Mouse (Mus musculus) telencephalon, adult 2 months (tissue): ENCODE data around the gene Pcdh20.

Source experiments
- DNase-seq: peaks from one replicate; pipeline ENCODE4 v3.0.0-alpha.2; 2011; ENCODE audit warnings: low read depth, low spot score

The Pcdh20 gene

GRCm38 (mm10) chr14:88470495-88471434, at the start of gene Pcdh20:
Pcdh20 (minus strand) TSS chr14:88471396.
- peak; percentile 54 for DNase-seq

- DNase-seq, result no peak
Measured at GRCm38 (mm10) chr14:88479909-88480308, 8.7 kb upstream of the Pcdh20 start.

DNA sequence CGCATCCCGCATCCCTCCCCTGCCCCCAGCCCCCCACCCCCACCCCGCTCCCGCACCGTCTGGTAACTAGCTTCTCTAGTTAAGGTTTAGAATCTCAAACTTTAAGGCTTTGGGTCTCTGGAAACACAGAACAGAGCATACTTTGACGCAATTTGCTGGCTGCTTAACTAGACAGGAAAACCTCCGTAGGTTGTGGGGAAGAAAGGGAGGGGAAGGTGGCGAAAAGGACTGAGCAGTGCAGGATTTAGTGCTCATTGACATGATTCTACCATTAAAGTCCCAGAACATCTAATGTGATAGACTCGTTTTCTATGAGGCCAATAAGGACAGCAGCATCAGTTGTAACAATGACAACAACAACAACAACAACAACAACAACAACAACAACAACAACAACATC, 1.2 kb downstream of the Pcdh20 start:
- no peak for DNase-seq

GRCm38 (mm10) chr14:88469361-88469760, 1.8 kb downstream of the Pcdh20 start:
- DNase-seq, result no peak

DNA sequence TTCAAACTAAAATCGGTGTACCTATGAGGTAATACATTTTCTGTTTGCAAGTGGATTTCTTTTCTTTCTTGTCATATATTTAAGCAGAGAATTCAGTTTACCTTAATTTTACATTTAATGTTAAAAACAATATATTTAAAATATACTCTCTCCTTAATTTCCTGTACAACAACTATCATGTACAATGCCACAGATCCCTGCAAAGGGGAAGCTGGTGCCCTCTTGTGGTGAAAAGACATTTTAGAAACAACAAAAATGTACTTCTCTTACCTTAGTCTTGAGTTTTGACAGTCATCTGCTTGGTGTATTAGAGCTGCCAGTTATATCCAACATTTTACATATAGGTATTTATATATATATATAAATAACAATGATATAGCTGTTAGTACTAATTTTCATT, 4.8 kb downstream of the Pcdh20 start:
- DNase-seq, result peak; percentile 42

DNA sequence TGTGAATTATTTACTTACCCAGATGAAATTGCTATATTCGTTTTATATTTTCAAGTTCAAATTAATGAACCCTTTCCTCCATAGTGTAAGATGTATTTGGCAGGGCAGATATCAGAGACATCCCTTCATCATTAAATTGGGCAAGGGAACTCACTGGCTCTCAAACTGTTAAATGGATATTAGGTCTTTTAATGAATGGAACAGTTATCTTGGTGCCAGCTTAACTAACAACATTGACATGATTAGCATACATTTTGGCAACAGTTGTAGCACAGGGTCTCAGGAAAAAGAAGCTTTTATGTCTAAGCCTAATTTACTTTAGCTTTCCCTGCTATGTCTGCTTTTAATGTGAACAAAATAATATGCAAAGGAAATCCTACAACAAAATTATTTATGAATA, 6.8 kb downstream of the Pcdh20 start:
- no peak for DNase-seq

- no peak for DNase-seq
Measured at GRCm38 (mm10) chr14:88463357-88463756, 7.8 kb downstream of the Pcdh20 start.

DNA sequence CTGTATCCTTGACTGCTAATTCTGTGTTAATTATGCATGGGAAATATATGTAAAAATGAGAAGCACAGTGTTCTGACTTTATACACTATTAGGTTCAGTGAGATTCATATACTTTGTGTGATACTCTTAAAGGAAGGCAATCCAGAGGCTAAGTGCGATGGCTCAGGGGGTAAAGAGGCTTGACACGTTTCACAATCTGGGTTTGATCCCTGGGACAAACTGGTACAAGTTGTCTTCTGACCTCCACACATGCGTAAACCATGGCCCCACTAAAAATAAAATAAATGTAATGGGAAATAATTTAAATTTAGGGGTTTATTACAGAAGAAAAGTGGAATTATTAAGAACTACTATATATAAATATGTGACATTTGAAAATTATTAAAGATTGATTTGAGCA, 8.3 kb downstream of the Pcdh20 start:
- DNase-seq, result no peak

- no peak for DNase-seq
Measured at GRCm38 (mm10) chr14:88460705-88461104, 10.5 kb downstream of the Pcdh20 start.

- no peak for DNase-seq
Measured at GRCm38 (mm10) chr14:88443304-88443703, 27.9 kb downstream of the Pcdh20 start.

DNA sequence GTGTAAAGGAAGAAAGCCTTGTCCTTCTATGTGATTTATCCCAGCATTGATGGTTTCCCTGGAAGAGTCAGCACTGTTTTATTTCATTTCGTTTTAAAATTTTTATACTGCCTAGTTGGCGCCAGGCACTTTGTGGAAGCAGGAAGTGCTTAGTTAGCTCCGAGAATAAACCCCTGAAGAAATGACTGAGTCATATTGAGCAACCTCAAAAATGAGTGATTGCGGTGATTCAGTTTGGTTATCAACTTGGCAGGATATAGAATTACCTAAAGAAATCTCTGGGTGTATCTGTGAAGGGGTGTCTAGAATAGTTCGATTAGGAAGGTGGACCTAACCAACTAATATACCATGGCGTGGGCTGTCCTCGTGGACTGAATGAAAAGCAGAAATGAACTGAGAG, 41.8 kb downstream of the Pcdh20 start:
- no peak for DNase-seq

DNA sequence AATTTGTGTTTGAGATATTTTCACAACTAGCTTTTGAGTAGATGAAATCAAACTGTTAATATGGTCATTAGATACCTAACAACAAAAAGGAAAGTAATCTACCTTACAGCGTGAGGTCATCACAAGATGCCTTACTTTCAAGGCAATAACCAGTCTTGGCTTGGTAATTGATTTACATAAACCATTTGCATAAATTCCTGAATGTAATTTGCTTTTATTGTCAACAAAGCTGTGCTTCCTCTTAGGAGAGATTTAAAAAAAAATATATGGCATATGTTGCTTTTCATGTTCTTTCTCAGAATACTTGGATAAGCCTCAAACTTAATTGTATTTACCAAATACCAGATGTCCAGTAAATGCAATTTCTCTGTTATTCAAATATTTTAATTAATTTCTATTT, 43.8 kb downstream of the Pcdh20 start:
- DNase-seq, result no peak
